Mouse (Mus musculus) midbrain, postnatal 0 days (tissue): ENCODE data around the gene Apol7c. TPM values are rescaled to one million over a fixed set of nuclear protein-coding genes. Genes with fewer than 3 reads are reported as not detected.

Experiments used
- polyA plus RNA-seq: library from polyadenylated mRNA; unstranded; fragments of >200 nt; fragmentation: Nextera tagmentation; extraction: Ambion mirVana; gene quantifications from 2 replicates; pipeline ENCODE4 v1.2.1, GENCODE M21; 2015
- total RNA-seq: library from RNA; depleted of rRNA; stranded (reverse); fragments of >200 nt; gene quantifications from 2 replicates; pipeline ENCODE4 v1.2.3, GENCODE M21; 2014; rRNA removed

Apol7c gene
- total and polyA plus RNA-seq, 2 experiments from 2014 or later, result not detected

Other genes with a start within 250 kb of the Apol7c start
- gene Rbfox2, start 226.3 kb downstream of the Apol7c start, total RNA-seq, result 360 and 399 TPM in 2 replicates
- 96.4 and 96.6 TPM in 2 replicates for gene Rbfox2, start 226.3 kb downstream of the Apol7c start, polyA plus RNA-seq
- gene Apol7a, start 134.2 kb downstream of the Apol7c start, total RNA-seq, result not detected in 2 replicates
- not detected in 2 replicates for gene Apol7a, start 134.2 kb downstream of the Apol7c start, polyA plus RNA-seq
- 0.16 and 0.42 TPM in 2 replicates for gene Apol9a, start 122.2 kb downstream of the Apol7c start, total RNA-seq
- 0.39 and 0.80 TPM in 2 replicates for gene Apol9a, start 122.2 kb downstream of the Apol7c start, polyA plus RNA-seq
- gene Apol7b, start 85.8 kb downstream of the Apol7c start, total RNA-seq, result not detected in 2 replicates
- gene Apol7b, start 85.8 kb downstream of the Apol7c start, polyA plus RNA-seq, result not detected in 2 replicates
- gene Apol10a, start 56.3 kb downstream of the Apol7c start, total RNA-seq, result not detected in 2 replicates
- not detected in 2 replicates for gene Apol10a, start 56.3 kb downstream of the Apol7c start, polyA plus RNA-seq
- gene Apol11a, start 25.0 kb downstream of the Apol7c start, total RNA-seq, result not detected in 2 replicates
- gene Apol11a, start 25.0 kb downstream of the Apol7c start, polyA plus RNA-seq, result not detected in 2 replicates
- not detected in 2 replicates for gene 1700025B11Rik, start 28.6 kb upstream of the Apol7c start, total RNA-seq
- 0.51 TPM in 1 of 2 replicates, not detected in the other for gene 1700025B11Rik, start 28.6 kb upstream of the Apol7c start, polyA plus RNA-seq
- gene Apol10b, start 62.8 kb upstream of the Apol7c start, total RNA-seq, result not detected in 2 replicates
- gene Apol10b, start 62.8 kb upstream of the Apol7c start, polyA plus RNA-seq, result not detected in 2 replicates
- not detected in 2 replicates for gene Gm36245, start 65.9 kb upstream of the Apol7c start, total RNA-seq
- not detected in 2 replicates for gene Gm36245, start 65.9 kb upstream of the Apol7c start, polyA plus RNA-seq
- not detected in 2 replicates for gene Apol11b, start 110.0 kb upstream of the Apol7c start, total RNA-seq
- not detected in 2 replicates for gene Apol11b, start 110.0 kb upstream of the Apol7c start, polyA plus RNA-seq
- gene Apol7e, start 165.5 kb upstream of the Apol7c start, total RNA-seq, result not detected in 2 replicates
- gene Apol7e, start 165.5 kb upstream of the Apol7c start, polyA plus RNA-seq, result not detected in 2 replicates
- gene Apol9b, start 195.7 kb upstream of the Apol7c start, total RNA-seq, result 0.33 TPM in 1 of 2 replicates, not detected in the other
- 0.43 TPM in 1 of 2 replicates, not detected in the other for gene Apol9b, start 195.7 kb upstream of the Apol7c start, polyA plus RNA-seq
- 0.19 TPM in 1 of 2 replicates, not detected in the other for gene Apol8, start 223.7 kb upstream of the Apol7c start, total RNA-seq
- 0.36 and 0.55 TPM in 2 replicates for gene Apol8, start 223.7 kb upstream of the Apol7c start, polyA plus RNA-seq